Mouse (Mus musculus) hindlimb bud, embryonic 11.5 days (tissue): ENCODE measurements around the gene Ooep.
A peak's percentile ranks its signal among the peaks of the same experiment; 100 is the strongest.
"Not testable (repeated sequence)": the region's sequence is repeated elsewhere in the genome, so short reads cannot be mapped to it uniquely, and the experiment has no call there.

ENCODE experiments used
- DNase-seq: peaks from one replicate; pipeline ENCODE4 v3.0.0-alpha.2; 2012; ENCODE audit warnings: low read depth, low spot score; ENCODE audit errors: extremely low spot score

Gene Ooep

GRCm38 (mm10) chr9:78368671-78369293 lies 9.7 kb downstream of the Ooep start:
- DNase-seq = no peak

GRCm38 (mm10) chr9:78367959-78368358 lies 10.6 kb downstream of the Ooep start, which contains the start of gene Dppa5a:
Gene Dppa5a (minus strand): TSS chr9:78368177.
- DNase-seq = not testable (repeated sequence)

DNA sequence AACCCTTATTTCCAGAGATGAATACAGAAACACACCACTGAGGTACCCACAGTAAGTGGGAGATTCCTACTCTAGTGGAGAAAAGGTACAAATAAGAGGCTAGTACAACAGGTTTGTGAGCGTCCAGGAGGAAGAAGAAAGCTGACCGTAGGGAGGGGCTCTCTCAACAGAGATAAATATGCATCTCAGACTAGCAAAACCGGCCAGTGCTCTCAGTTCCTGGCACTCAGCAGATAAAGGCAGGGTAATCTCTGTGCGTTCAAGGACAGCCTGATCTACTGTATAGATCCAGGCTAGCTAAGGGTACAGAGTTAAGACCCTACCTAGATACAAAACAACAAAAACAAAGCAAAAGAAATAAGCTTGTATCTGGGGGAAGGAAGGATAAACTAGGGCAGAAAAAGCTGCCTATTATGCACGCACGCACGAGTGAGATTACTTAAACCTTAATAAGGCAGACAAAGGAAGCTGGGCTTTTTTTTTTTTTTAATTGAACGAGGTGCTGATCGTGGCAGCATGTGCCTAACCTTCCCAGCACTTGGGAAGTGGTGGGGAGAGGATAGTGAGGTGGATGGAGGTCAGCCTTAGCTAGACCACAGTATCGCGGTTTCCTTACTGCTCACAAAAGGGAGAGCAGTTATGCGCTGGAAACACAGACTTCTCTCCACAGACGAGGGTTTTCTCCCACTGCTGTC lies 12.5 kb downstream of the Ooep start:
- DNase-seq = no peak

DNA sequence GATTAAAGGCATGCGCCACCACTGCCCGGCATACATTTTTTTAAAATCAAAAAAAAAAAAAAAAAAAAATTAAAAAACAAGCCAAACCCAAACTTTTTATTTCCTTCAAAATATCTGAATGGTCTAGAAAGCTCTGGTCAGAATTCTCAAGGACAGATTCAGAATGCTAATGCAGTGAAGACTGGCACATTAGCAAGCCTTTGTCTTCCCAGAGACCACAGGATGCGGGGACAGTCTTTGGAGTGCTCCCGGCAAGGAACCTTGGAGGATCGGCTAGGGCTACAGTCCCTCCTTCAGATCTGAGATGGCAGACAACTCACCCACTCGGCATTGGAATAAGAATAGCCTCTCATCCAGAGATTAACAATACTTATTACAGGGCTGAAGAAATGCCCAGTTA lies 13.8 kb downstream of the Ooep start:
- no peak for DNase-seq

GRCm38 (mm10) chr9:78363374-78363773 lies 15.2 kb downstream of the Ooep start:
- no peak for DNase-seq

DNA sequence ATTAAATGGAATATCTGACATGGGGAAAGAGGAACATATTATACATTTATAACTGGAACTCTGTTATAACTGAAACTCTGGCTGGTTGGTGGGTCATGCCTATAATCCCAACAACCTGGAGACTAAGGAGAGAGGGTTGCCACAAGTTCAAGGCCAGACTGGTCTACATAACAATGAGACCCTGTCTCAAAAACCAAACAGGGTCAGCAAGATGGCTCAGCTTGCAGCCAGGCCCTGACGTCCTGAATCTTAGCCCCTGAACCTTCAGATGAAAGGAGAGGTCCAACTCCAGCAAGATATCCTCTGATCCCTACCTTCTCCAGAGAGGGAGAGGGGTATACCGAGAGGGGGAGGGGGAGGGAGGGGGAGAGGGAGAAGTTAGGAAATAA lies 18.0 kb downstream of the Ooep start:
- no peak for DNase-seq

DNA sequence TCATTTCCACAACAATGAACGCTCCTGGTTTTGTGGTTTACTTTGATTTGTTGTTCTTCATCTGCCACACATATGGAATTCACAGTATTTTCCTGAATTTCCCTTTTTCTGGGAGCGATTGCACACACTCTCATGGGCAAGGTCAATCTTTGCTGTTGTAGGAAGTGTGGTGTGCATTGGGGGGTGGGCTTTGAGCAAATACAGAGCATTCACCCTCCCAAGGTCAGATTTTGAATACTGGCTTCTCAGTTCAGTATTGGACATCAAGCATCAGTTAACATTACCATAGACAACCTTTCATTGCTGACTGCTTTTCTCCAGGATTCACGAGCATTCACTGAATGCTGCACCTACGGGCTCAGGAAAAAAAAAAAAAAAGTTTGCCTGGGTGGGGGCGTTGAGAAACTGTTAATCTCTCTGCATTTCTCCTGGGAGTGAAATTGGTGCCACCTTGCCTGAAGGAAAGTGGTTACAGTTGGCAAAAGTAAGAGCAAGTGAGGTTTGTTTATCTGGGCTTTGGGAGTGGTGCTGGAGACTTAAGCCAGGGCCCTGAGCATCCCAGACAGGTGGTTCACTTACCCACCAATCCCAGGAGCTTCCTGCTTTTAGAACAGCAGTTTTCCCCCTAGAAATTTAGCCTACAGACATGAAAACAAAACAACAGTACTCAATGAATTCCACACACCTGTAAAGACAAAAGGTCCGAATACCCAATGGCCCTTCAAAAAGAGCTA lies 18.6 kb downstream of the Ooep start:
- no peak for DNase-seq

- peak; percentile 41 for DNase-seq
Measured at GRCm38 (mm10) chr9:78358053-78358452, 20.5 kb downstream of the Ooep start.

DNA sequence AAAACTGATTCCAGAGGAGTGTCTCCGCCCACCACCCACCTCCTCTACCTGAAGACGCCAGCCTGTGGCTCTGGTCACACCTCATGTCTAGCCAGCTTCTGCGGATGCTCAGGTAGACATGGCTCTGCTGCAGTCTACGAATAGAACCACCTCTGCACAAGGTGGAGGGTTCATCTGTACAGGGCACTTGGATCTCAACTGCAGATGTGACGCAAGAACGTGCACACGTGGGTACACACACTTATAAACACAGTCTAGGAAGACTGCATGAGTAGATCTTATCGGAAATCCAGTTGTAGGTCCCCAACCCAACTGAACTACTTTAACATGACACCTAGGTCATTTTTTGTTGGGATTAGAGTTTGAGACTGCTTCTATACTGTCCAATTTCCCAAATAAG lies 22.9 kb downstream of the Ooep start, which contains the start of gene Gsta2:
Gene Gsta2 (minus strand): TSS at position 178 of the 400 bp plus-strand sequence.
- no peak for DNase-seq

- no peak for DNase-seq
Measured at GRCm38 (mm10) chr9:78354665-78355578, 23.6 kb downstream of the Ooep start.

- DNase-seq = no peak
Measured at GRCm38 (mm10) chr9:78351504-78352220, 26.9 kb downstream of the Ooep start.

DNA sequence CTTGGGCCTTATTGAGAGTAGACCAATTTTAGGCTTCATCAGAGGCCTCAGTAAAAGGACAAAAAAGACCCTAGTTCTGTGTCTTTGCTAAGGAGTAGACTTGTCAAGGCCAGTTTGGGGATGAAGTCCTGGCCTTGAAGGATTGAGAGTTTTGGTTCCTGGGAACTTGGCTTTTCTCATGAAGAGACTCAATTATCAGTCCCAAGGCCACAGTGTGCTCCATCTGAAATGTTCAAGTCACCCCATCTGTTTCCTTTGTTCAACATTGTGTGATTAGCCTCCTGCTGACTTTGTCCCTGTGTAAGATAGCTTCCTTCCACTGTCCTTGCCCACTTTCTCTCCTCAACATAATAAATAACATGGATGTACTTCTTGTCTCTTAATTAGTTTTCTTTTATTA lies 28.5 kb downstream of the Ooep start:
- DNase-seq = not testable (repeated sequence)

- not testable (repeated sequence) for DNase-seq
Measured at GRCm38 (mm10) chr9:78349141-78349540, 29.4 kb downstream of the Ooep start.

- not testable (repeated sequence) for DNase-seq
Measured at GRCm38 (mm10) chr9:78348206-78349004, 30.1 kb downstream of the Ooep start.

- no peak for DNase-seq
Measured at GRCm38 (mm10) chr9:78347004-78347403, 31.5 kb downstream of the Ooep start.

GRCm38 (mm10) chr9:78345235-78345634 lies 33.3 kb downstream of the Ooep start:
- DNase-seq = not testable (repeated sequence)

DNA sequence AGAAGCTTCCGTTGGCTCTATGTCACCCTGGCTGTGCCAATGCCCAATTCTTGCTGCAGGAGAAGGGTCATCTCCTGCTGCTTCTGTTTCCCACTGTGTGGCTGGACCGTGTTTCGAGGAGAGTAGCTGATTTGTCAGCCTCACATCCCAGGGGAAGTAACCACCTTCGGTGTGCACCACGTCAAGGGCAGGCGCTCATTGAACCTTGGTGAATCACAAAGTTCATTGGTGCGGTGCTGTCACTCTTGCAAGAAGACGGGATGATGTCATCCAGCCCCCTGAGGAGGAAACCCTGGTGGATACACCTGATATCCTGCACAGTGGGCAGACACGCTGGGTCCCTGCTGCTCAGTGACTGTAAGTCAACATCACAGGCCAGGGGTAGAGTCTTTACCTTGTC lies 35.5 kb downstream of the Ooep start:
- DNase-seq = not testable (repeated sequence)

GRCm38 (mm10) chr9:78342494-78342893 lies 36.0 kb downstream of the Ooep start:
- DNase-seq = not testable (repeated sequence)

DNA sequence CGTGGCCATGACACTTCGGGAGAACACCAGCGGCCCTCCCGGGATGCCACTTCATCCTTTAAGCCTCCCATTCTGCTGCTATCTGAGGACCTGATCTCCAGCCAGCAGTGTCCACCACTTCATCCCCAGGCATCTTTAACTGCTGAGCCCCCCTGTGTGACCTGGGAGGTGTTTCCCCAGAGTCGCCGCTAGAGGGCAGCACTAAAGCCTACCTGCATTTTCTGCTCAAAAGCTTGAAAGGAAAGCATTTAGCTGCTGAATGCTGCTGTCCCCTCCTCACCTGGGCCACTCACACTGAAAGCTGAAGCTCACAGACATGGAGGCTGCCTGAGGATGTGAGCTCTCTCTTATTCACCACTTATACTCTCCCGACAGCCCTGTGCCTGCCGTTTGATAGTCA lies 38.2 kb downstream of the Ooep start:
- DNase-seq = not testable (repeated sequence)
